Mouse (Mus musculus): Measurements from ENCODE around the gene Ints11.

Gene Ints11

DNA sequence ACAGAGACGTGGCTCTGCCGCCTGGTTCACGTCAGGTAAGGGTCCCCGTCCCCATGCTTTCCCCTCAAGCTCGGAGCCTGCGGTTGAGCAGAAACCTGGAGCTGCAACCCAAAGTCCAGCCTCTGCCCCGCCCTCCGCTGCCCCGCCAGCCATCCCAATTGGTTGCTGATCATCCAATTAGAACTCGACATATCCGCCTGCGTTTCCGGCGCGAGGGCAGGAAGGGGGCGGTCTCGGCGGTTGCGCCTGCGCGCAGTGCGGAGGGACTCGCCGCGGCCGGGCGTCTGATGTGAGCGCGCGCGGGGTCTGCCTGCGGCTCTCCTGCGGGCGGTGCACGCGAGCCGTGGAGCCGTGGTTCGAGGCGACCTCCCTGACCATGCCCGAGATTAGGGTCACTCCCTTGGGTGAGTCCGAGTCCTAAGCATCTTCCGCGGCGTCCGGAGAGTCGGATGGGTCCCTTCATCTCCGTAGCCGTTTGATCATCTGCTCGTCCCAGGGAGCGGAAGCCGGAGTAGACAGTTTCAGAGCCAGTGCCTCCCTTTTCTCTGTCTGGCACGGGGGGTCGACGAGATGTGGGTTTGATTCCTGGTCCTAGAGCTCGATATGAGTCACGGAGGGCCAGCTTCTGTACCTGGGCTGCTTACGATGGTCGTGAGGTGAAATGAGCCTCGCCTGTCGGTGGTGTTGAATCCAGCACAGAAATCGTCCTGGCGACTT lies at the start of gene Ints11, which contains the start of gene Cptp:
Gene Ints11 (plus strand): TSS at position 230 of the 717 bp plus-strand sequence.
Gene Cptp (minus strand): TSS at position 124 of the 717 bp plus-strand sequence.
- DNase-seq (ENCODE audit: inconsistent age in 2 of 2, low spot score in 1 of 2) = peak; percentile 98 to 99

DNA sequence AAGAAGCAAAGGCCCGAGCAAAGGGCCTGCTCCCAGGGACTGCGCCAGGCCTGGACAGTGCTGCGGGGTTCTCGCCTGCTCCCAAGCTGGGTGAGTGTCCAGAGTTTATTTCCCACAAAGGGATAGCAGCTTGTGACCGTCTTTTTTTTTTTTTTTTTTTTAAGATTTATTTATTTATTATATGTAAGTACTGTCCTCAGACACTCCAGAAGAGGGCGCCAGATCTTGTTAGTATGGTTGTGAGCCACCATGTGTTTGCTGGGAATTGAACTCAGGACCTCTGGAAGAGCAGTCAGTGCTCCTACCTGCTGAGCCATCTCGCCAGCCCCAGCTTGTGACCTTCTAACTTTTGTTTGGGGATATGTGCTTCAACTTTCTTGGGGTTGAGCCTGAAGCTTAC lies 48.3 kb upstream of the Ints11 start:
- peak in 1 of 2 experiments; percentile 56 for DNase-seq (ENCODE audit: inconsistent age in 2 of 2, low spot score in 1 of 2)

DNA sequence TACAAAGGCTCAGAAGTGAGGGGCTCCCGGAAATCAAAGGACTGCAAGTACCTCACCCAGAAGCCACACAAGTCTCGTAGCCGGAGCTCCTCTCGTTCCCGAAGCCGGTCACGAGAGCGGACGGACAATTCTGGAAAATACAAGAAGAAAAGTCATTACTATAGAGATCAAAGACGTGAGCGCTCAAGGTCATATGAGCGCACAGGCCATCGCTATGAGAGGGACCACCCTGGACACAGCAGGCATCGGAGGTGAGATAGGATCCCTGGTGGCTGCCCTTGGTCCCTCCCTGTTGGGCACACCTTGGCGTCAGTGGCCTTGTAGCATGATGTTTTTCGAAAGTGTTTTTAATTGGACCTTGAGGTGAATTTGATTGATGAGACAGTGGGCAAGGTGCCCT lies 45.9 kb upstream of the Ints11 start:
- DNase-seq (ENCODE audit: inconsistent age in 2 of 2, low spot score in 1 of 2) = peak; percentile 38 to 83

DNA sequence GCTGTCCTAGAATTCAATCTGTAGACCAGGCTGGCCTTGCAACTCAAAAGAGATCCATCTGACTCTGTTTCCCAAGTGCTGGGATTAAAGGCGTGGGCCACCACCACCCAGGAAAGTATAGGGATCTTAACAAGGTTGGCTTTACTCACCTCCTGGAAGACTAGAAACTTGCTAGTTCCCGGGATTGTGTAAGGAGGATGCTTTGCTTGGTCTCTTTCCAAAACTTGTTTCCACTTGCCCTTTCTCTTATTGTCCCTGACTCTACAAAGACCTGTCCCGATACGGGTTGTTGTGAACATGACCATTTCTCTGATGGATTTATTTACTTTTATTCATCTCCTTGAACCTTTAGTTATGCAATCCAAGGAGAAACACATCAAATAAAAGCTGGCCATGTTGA lies 39.5 kb upstream of the Ints11 start:
- peak in 1 of 2 experiments; percentile 65 for DNase-seq (ENCODE audit: inconsistent age in 2 of 2, low spot score in 1 of 2)

DNA sequence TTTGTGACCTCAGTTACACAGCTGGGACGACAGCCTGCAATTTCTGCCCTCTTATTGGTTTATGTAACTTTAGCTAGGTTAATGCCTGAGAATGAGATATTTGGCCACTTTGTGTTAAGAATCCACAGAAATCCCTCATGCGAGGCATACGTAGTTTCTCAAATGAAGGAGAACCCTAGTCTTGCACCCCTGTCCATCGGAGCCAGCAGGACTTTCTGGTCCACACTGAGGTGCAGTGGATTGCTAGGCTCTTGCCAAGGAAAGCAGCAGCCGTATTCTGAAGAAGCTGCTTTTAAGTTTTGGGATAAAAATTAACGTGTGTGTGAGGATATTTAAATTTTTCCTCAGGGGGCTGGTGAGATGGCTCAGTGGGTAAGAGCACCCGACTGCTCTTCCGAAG lies 38.8 kb upstream of the Ints11 start:
- no peak for DNase-seq (ENCODE audit: inconsistent age in 2 of 2, low spot score in 1 of 2)

DNA sequence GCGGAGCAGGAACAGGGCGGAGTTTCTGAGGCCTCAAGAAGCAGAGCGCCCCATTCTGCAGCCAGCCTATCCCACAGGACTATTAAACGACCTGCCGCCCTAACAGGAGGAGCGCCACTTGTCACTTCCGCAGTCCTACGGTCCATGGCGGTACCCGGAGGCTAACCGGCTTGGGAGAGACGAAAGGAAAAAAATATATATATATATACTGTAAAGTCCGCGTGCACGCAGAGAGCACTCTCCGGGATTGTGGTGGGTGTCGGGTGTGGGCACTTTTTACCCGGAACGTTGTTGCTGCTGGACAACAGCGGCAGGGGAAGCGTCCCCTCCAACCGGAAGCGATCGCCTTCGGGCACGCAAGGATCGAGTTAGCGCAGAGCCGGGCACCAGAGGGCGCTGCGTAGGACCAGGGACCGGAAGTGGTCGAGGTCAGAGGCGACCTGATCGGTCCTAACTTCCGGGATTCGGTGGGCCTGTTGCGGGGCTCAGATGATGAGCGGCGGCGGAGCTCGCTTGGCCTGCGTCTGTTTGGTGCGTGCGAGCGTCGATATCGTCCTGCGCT lies 38.1 kb upstream of the Ints11 start, which contains the start of gene Aurkaip1:
Gene Aurkaip1 (plus strand): TSS at position 68 of the 562 bp plus-strand sequence.
- peak; percentile 96 to 98 for DNase-seq (ENCODE audit: inconsistent age in 2 of 2, low spot score in 1 of 2)

DNA sequence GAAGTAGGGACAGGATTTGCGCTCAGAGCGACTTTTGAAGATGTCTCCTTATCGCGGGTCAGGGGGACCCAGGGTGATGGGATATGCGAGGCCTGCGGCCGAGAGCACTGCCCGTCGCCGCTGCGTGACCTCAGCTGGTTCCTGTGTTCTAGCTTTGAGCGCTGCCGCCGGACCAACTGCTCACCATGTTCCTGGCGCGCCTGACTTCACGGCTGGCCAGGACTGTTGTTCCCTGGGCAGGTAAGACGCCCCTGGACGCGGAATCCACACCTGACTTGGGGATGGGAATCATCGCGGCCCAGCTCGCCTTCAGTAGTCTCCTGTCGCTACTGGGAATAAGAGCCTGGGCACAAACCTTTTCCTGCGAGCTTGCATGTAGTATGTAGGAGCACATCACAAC lies 37.5 kb upstream of the Ints11 start:
- DNase-seq (ENCODE audit: inconsistent age in 2 of 2, low spot score in 1 of 2) = no peak

DNA sequence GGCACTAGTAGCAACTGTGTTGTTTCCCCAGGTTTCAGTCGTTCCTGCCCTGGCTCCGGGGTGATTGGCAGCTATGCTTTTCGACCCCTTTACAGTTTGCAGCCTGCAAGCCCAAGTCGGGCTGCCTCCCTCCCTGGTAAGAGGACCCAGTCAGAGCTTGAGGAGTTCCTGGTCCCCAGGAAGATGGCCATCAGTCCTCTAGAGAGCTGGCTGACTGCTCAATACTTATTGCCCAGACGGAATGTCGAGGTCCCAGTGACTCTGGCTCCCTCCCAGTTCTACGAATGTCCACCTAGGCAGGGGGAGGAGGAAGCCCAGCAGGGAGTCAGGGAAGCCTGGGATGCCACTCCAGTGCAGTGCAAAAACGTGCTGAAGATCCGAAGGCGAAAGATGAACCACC lies 37.0 kb upstream of the Ints11 start:
- DNase-seq (ENCODE audit: inconsistent age in 2 of 2, low spot score in 1 of 2) = no peak

DNA sequence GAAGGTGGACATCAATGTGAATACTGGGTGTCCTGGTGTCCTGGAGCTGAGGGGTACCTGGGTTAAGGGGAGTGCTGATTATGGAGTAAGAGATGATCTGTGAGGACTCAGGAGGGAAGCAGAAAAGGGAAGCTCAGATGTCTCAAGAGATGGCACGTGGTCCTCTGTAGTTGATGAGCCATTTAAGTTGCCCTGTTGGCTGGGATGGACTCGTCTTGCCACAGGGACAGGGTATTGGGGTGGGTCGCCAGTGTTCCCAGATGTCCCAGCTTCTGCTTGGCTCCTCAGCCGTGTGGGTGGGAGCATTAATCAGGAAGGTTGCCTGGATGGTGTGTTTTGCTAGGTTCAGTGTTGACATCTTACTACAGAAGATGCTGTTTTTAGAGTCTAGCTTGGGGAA lies 36.1 kb upstream of the Ints11 start:
- no peak for DNase-seq (ENCODE audit: inconsistent age in 2 of 2, low spot score in 1 of 2)

DNA sequence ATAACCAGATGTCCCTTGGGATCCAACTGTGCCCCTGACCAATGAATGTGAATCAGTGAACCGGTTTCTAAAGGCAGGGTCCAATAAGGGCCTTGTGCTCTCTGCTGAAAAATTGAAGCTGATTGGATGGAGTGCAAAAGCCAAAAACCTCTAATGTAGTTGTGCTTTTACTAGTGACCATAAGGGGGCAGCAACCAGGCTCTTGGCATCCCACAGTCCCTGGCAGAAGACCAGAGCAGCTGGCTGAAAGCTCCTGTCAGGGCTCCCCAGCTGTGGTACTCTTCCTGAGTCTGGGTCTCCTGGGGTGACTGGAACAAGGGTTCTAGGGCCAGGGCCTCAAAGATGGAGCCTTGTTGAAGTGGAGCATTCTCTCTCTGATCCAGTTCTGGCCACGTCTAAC lies 35.5 kb upstream of the Ints11 start:
- DNase-seq (ENCODE audit: inconsistent age in 2 of 2, low spot score in 1 of 2) = peak; percentile 82 to 94

DNA sequence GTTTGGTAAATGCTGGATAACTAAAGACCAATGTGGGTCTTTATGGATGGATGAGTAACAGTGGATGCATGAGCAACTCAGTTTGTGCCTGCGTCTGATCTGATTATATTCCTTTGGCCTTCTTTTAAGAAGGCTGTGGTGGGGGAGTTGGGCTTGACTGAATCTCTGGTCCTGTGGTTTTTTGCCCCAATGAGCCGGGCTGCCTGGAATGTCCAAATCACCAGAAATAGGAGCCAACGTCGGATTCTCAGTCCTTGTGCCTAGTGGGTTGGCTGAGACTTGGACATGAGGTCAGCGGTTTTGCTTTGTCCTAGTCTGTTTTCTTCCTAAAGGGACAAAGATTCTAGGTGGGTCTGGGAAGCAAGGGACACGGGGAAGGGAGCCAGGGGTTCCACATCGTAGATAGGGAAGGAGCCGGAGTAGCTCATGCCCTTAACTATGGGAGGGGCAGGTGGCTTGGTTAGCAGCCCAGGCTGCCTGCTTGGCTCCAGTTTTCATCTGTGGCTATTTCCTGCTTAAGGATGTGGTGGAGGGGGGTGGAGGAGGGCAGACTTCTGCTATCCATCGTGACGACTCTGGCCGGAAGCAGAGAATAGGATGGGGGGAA lies 31.8 kb upstream of the Ints11 start:
- DNase-seq (ENCODE audit: inconsistent age in 2 of 2, low spot score in 1 of 2) = peak; percentile 36 to 56

DNA sequence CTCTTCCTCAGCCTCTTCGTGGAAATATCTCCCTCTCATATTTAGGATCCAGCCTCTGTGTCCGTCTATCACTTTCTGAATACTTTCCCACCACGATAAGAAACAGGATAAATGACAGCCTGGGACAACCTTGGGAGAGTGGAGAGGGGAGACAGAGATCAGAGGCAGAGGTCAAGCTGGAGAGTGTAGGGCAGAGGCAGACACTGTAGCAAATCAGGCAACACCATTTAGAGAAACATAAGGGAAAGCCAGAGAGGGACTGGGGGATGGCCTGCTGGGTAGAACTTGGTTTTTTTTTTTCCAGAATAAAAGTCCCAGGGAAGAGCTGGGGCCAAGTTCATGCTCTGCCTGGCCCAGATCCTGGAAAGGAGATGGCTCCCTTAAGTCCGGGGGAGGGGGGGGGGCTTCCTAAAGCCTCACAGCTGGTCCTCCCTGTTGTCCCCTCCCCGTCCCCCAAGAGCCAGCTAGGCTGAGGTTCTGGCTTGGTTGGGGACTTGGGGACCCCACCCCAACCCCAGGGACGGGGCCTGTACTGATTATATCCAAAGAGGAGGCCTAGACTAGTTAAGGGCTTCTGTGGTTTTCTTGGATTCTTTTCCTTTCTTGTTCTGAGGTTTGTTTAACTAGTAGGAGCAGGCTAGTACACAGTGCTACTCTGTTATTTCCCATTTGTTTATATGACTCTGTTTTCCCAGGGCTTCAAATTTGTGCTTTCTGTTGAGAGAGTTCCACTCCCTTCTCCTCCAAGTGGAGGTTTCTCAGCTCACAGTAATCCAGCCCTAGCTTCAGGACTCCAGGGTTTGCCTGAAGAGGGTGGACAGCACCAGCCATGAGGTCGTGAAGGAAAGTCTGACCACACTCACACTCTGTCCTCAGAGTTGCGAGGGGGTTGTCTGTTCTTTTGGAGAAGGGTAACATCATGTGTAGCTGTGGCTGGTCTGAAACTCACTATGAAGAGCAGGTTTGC lies 30.9 kb upstream of the Ints11 start:
- DNase-seq (ENCODE audit: inconsistent age in 2 of 2, low spot score in 1 of 2) = peak; percentile 14 to 37

DNA sequence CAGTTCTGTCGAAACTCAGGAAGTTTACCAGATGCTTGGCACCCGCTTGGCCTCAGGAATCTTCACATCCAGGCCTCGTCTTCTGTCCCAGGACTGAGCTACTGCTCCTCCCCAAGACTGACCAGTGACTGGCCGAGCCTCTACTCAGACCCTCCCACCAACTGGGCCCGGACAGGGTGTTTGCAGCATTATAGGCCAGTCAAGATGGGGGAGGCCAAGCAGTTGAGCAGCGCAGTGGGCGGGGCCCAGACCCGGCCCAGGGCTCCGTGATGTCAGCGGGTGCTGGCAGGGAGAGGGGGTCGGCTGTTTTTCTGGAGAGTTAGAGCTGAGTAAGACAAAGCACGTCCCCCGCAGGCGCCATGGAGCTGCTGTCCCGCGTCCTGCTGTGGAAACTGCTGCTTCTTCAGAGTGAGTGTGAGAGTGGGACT lies 29.8 kb upstream of the Ints11 start, which contains the start of gene Mxra8:
Gene Mxra8 (plus strand): TSS at position 198 of the 428 bp plus-strand sequence.
- DNase-seq (ENCODE audit: inconsistent age in 2 of 2, low spot score in 1 of 2) = peak; percentile 88 to 90

DNA sequence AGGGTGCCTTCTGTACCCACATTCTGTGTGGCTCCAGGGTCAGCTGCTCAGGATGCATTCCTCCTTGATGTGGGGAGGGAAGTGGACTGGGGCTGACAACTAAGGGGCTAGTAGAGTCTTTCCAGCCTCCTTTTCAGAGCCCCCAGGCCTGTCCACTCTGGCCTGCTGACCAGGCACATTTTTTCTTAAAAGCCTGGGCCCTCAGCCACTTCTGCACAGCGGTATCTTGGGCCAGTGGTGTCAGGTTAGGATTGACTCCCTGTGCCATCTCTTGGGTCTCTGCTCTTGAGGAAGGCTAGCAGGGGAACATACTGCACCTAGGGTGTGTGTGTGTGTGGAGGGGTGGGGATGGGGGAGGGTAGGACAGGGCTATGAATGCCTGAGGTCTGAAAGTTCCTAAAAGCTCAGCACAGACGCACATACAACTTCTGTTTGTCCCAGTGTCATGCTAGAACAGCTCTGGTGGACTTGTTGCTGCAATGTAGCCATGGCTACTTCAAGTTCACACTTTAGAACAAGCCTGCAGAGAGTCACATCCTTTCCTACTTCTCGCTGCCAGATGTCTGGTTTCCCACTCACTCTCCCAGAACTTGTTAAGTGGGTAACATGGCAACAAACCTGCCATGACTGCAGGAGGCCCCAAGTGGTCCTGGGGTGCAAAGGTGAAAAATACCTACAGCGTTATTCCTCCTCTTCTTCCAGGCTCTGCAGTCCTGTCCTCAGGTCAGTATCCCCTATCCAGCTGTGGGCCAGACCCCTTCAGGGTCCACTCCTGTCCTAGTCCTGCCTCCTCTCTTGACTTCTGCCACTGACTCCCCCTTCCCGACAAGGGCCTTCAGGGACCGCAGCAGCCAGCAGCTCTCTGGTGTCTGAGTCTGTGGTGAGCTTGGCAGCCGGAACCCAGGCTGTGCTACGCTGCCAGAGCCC lies 29.0 kb upstream of the Ints11 start:
- DNase-seq (ENCODE audit: inconsistent age in 2 of 2, low spot score in 1 of 2) = peak in 1 of 2 experiments; percentile 19

DNA sequence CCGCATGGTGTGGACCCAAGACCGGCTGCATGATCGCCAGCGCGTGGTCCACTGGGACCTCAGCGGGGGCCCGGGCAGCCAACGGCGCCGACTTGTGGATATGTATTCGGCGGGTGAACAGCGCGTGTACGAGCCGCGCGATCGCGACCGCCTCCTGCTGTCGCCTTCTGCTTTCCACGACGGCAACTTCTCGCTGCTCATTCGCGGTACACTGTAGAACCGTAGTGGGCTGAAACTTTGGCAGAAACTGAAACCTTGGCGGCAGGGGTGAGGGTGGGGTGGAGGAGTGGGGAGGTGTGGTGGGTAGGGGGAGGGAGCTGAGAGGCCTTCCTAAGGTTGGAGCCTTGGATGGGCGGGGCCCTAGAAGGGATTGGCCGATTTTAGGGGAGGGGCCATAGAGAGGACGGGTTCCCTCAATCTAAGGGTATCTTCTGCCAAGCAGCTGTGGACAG lies 28.3 kb upstream of the Ints11 start:
- DNase-seq (ENCODE audit: inconsistent age in 2 of 2, low spot score in 1 of 2) = peak; percentile 78 to 90

DNA sequence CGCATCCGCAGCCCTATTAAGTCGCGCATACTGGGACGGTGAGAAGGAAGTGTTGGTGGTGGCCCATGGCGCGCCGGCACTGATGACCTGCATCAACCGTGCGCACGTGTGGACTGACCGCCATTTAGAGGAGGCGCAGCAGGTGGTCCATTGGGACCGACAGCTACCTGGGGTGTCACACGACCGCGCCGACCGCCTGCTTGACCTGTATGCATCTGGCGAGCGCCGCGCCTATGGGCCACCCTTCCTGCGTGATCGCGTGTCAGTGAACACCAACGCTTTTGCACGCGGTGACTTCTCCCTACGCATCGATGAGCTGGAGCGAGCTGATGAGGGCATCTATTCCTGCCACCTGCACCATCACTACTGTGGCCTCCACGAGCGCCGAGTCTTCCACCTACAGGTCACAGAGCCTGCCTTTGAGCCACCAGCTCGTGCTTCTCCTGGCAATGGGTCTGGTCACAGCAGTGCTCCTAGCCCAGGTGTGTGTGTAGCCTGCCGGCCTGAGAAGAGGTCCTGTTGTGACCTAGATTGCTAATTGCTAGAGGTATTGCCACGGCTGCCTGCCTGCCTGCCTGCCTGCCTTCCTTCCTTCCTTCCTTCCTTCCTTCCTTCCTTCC lies 27.6 kb upstream of the Ints11 start:
- DNase-seq (ENCODE audit: inconsistent age in 2 of 2, low spot score in 1 of 2) = no peak

DNA sequence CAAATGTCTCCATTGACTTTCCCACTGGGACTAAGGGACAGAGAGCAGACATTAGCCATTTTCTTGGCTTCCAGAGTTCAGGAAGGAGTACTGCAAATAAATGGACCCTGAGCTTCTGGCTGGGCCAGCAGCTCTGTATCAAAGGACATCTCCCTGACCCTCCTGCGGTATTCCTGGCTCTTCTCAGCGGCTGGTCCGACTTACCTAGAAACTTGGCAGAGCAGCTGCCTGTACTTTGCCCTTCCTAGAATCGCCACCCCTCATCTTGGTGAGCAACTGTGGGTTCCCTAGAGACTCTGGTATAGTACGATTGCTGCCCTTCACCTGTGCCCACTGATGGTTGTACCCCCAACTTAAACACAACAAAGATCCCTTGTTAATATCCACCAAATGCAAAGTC lies 26.1 kb upstream of the Ints11 start:
- no peak for DNase-seq (ENCODE audit: inconsistent age in 2 of 2, low spot score in 1 of 2)

DNA sequence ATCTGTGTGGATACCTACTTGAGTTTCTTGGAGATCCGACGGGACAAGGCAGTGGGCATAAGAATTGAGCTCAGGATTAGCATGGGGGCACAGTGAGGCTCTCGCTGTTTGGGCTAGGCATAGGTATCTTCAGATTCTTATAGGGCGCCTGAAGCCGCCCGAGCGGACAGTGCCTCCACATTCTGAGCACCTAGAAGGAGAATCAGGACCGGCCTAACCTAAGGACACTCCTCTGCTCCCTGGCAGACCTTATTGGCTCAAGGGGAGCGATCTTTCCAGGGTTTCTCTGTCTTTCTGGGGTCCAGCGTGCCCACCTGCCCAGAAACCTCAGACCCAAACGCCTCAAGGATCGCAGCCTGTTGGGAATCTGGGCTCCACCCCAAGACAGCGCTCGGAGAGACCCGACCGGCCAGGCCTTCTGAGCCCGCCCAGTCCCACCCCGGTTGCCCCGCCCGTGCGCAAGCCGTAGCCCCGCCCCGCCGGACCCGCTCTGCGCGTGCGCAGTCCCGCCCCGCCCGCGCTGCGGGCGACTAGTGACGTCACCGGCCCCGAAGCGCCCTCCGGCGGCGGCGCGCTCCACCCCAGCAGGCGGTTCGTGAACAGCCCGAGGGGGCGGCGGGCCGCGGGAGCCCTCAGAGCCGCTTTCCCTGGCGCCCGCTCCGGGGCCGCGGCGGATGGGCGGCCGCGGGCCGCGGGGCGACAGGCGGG lies 22.3 kb upstream of the Ints11 start, which contains the start of gene Dvl1:
Gene Dvl1 (plus strand): TSS at position 532 of the 708 bp plus-strand sequence.
- DNase-seq (ENCODE audit: inconsistent age in 2 of 2, low spot score in 1 of 2) = peak; percentile 95 to 98

All from adrenal gland, adult (tissue).